Mouse (Mus musculus): ENCODE data around the gene Nr1h2. TPM values are rescaled to one million over a fixed set of nuclear protein-coding genes. Genes with fewer than 3 reads are reported as not detected.

Gene Nr1h2
- polyA plus RNA-seq (2012; rRNA removed), result 76.6 and 80.4 TPM in 2 replicates

GRCm38 (mm10) chr7:44553826-44554225 is at the start of gene Nr1h2:
TSS of gene Nr1h2 (minus strand) at chr7:44553951.

GRCm38 (mm10) chr7:44590402-44591347 is 36.9 kb upstream of the Nr1h2 start, which contains the start of gene Kcnc3:
TSS of gene Kcnc3 (plus strand) at chr7:44590664.

GRCm38 (mm10) chr7:44572213-44572701 is 18.5 kb upstream of the Nr1h2 start, which contains the start of gene Napsa:
TSS of gene Napsa (plus strand) at chr7:44572380.

GRCm38 (mm10) chr7:44548497-44549087 is 5.2 kb downstream of the Nr1h2 start, which contains the start of gene Pold1:
TSS of gene Pold1 (minus strand) at chr7:44548849.

GRCm38 (mm10) chr7:44531946-44532732 is 21.6 kb downstream of the Nr1h2 start, which contains the start of gene Spib:
TSS of gene Spib (minus strand) at chr7:44532071.

GRCm38 (mm10) chr7:44524502-44524901 is 29.2 kb downstream of the Nr1h2 start, which contains the start of gene Mybpc2:
TSS of gene Mybpc2 (minus strand) at chr7:44524656.

Other genes starting within 250 kb of the Nr1h2 start
- 1.2 and 1.5 TPM in 2 replicates for gene Clec11a, start 247.0 kb downstream of the Nr1h2 start, polyA plus RNA-seq (2012; rRNA removed)
- 7.0 and 8.0 TPM in 2 replicates for gene Shank1, start 243.7 kb downstream of the Nr1h2 start, polyA plus RNA-seq (2012; rRNA removed)
- gene Syt3, start 169.8 kb downstream of the Nr1h2 start, polyA plus RNA-seq (2012; rRNA removed), result 1.9 and 2.4 TPM in 2 replicates
- gene 1700008O03Rik, start 168.1 kb downstream of the Nr1h2 start, polyA plus RNA-seq (2012; rRNA removed), result 2.5 and 6.3 TPM in 2 replicates
- gene Lrrc4b, start 124.9 kb downstream of the Nr1h2 start, polyA plus RNA-seq (2012; rRNA removed), result 62.6 and 90.8 TPM in 2 replicates
- 7.5 and 7.7 TPM in 2 replicates for gene Aspdh, start 88.6 kb downstream of the Nr1h2 start, polyA plus RNA-seq (2012; rRNA removed)
- 91.6 and 95.2 TPM in 2 replicates for gene Josd2, start 86.0 kb downstream of the Nr1h2 start, polyA plus RNA-seq (2012; rRNA removed)
- gene Emc10, start 57.4 kb downstream of the Nr1h2 start, polyA plus RNA-seq (2012; rRNA removed), result 102 and 117 TPM in 2 replicates
- gene Fam71e1, start 57.4 kb downstream of the Nr1h2 start, polyA plus RNA-seq (2012; rRNA removed), result 28.7 and 40.6 TPM in 2 replicates
- gene Mybpc2, start 29.3 kb downstream of the Nr1h2 start, polyA plus RNA-seq (2012; rRNA removed), result 0.01 TPM in 1 of 2 replicates, not detected in the other
- gene Spib, start 21.9 kb downstream of the Nr1h2 start, polyA plus RNA-seq (2012; rRNA removed), result 0.07 and 0.09 TPM in 2 replicates
- 107 and 108 TPM in 2 replicates for gene Pold1, start 5.1 kb downstream of the Nr1h2 start, polyA plus RNA-seq (2012; rRNA removed)
- gene Napsa, start 18.4 kb upstream of the Nr1h2 start, polyA plus RNA-seq (2012; rRNA removed), result 0.13 and 0.20 TPM in 2 replicates
- gene Kcnc3, start 36.7 kb upstream of the Nr1h2 start, polyA plus RNA-seq (2012; rRNA removed), result 8.0 and 8.3 TPM in 2 replicates
- gene Myh14, start 116.9 kb upstream of the Nr1h2 start, polyA plus RNA-seq (2012; rRNA removed), result 1.2 TPM in 2 replicates
- gene Izumo2, start 154.8 kb upstream of the Nr1h2 start, polyA plus RNA-seq (2012; rRNA removed), result not detected in 2 replicates
- 29.7 and 35.3 TPM in 2 replicates for gene Vrk3, start 194.5 kb upstream of the Nr1h2 start, polyA plus RNA-seq (2012; rRNA removed)
- 2.1 and 2.2 TPM in 2 replicates for gene Zfp473, start 197.1 kb upstream of the Nr1h2 start, polyA plus RNA-seq (2012; rRNA removed)